Mouse (Mus musculus) liver, embryonic 14.5 days (tissue): ENCODE data around the gene Kdm2b. TPM values are rescaled to one million over a fixed set of nuclear protein-coding genes. Genes with fewer than 3 reads are reported as not detected.

Source experiments
- ATAC-seq: fragments of 200-750 bp; cut with Nextera tagmentation; 2 replicates; pipeline ENCODE4 v1.8.0; 2017; ENCODE audit warnings: moderate number of reproducible peaks, mild to moderate bottlenecking, moderate library complexity; ENCODE audit not compliant: insufficient read depth
- DNase-seq, 3 experiments: peaks; one replicate each; pipeline ENCODE4 v3.0.0-alpha.2; 2012 to 2013; ENCODE audit warnings: low read depth in 3 of 3, low spot score in 3 of 3
- H3K27ac ChIP-seq: fragments of 300-500 bp; sonication (generic); 2 replicates; pipeline ENCODE4 v1.5.1; 2014; ENCODE audit warnings: moderate library complexity, mild to moderate bottlenecking, control low read depth, inconsistent platforms
- H3K27me3 ChIP-seq: fragments of 300-500 bp; sonication (generic); 2 replicates; pipeline ENCODE4 v1.6.1; 2014; ENCODE audit warnings: mild to moderate bottlenecking, low read length, moderate library complexity; ENCODE audit not compliant: control insufficient read depth, insufficient read depth
- H3K36me3 ChIP-seq: fragments of 300-500 bp; sonication (generic); replicated peaks from 2 replicates; pipeline ENCODE4 v1.6.1; 2014; ENCODE audit warnings: low read depth; ENCODE audit not compliant: control insufficient read depth, insufficient read depth
- H3K4me1 ChIP-seq, 2 experiments: fragments of 200-500 bp in 1 of 2; fragments of 300-500 bp in 1 of 2; sonication (generic) in 1 of 2; replicated peaks; 2 replicates each; pipeline ENCODE4 v1.6.1; 2012 to 2014; ENCODE audit warnings: antibody characterized with exemption in 1 of 2, inconsistent platforms in 1 of 2, low read length in 1 of 2; ENCODE audit not compliant: control insufficient read depth in 2 of 2, insufficient read depth in 2 of 2
- H3K4me2 ChIP-seq: fragments of 300-500 bp; sonication (generic); 2 replicates; pipeline ENCODE4 v1.6.1; 2014; ENCODE audit warnings: low read depth, mild to moderate bottlenecking, control low read depth, moderate library complexity
- H3K4me3 ChIP-seq, 2 experiments: fragments of 200-500 bp in 1 of 2; fragments of 300-500 bp in 1 of 2; sonication (generic) in 1 of 2; 2 replicates each; pipeline ENCODE4 v1.5.1; 2012 to 2014; ENCODE audit warnings: low read depth in 2 of 2, low read length in 2 of 2, mild to moderate bottlenecking in 2 of 2, control low read depth in 1 of 2, inconsistent platforms in 1 of 2, moderate library complexity in 1 of 2; ENCODE audit not compliant: insufficient read depth in 1 of 2
- H3K9ac ChIP-seq: fragments of 300-500 bp; sonication (generic); replicated peaks from 2 replicates; pipeline ENCODE4 v1.6.1; 2014; ENCODE audit warnings: mild to moderate bottlenecking, control low read depth, moderate library complexity
- H3K9me3 ChIP-seq: fragments of 300-500 bp; sonication (generic); 2 replicates; pipeline ENCODE4 v1.6.1; 2016; ENCODE audit warnings: low read length, mixed read lengths; ENCODE audit not compliant: control insufficient read depth
- CTCF ChIP-seq: IDR thresholded peaks from 2 replicates; pipeline ENCODE4 v1.5.1; 2016; ENCODE audit warnings: antibody characterized with exemption, low read depth, control low read depth
- EP300 ChIP-seq: IDR thresholded peaks from 2 replicates; pipeline ENCODE4 v1.6.1; 2016; ENCODE audit warnings: antibody characterized with exemption, low read depth
- WGBS: fragments of 180-500 bp; shearing (Covaris S2); extraction: QIAGEN DNeasy Blood & Tissue Kit; methylation state at CpG from one replicate; pipeline ENCODE4 v1.1.7; 2014; ENCODE audit not compliant: insufficient replicate concordance; 5-methylcytosine and 5-hydroxymethylcytosine counted together
- polyA plus RNA-seq, 2 experiments: library from polyadenylated mRNA; depleted of rRNA in 1 of 2; stranded (reverse) in 1 of 2; unstranded in 1 of 2; fragments of >200 nt; fragmentation: Nextera tagmentation in 1 of 2; extraction: Ambion mirVana in 1 of 2; gene quantifications; 2 replicates each; pipeline versions ENCODE4 v1.2.1 to v1.2.3; 2012 to 2014

Kdm2b gene
- polyA plus RNA-seq, 2 experiments, result 10.0 to 11.7 TPM

- Histone ChIP-seq H3K27me3 (no peaks in the 10 kb centered on the region), H3K9ac (no peak overlapping the region), H3K36me3 (peaks cover 25% of the 10 kb centered on the region), H3K9me3 (no peaks in the 10 kb centered on the region), H3K4me3 (no peak overlapping the region), H3K4me2 (no peak overlapping the region), H3K4me1 (no peaks in the 10 kb centered on the region), H3K27ac (no peak overlapping the region)
- WGBS, result 67% methylated on average over 2 of the region's 2 CpGs
- DNase-seq (no peak), ATAC-seq (no peak)
- TF ChIP-seq CTCF (no peak), EP300 (no peak)
These were observed 116.0 kb downstream of the Kdm2b start for GRCm38 (mm10) chr5:122873573-122873972.

- ATAC-seq, result no peak
- no peak for DNase-seq
- Histone ChIP-seq H3K9ac (no peak overlapping the region), H3K4me2 (no peak overlapping the region), H3K4me3 (no peak overlapping the region), H3K4me1 (no peaks in the 10 kb centered on the region), H3K27me3 (no peaks in the 10 kb centered on the region), H3K9me3 (no peaks in the 10 kb centered on the region), H3K36me3 (peaks cover 33% of the 10 kb centered on the region), H3K27ac (no peak overlapping the region)
- WGBS, result 75% methylated on average over 3 of the region's 3 CpGs
- TF ChIP-seq EP300, result no peak
- no peak for TF ChIP-seq CTCF
These were observed 117.0 kb downstream of the Kdm2b start for GRCm38 (mm10) chr5:122872626-122873025.

GRCm38 (mm10) chr5:122863053-122863452, 126.6 kb downstream of the Kdm2b start:
- H3K9ac ChIP-seq, result no peak overlapping the region
- TF ChIP-seq EP300 (no peak), CTCF (no peak)
- H3K4me1 ChIP-seq, result 0 out of 4 replicates have a peak, but pooled peaks cover 0 to 2% of the 10 kb centered on the region in 2 experiments
- H3K36me3 ChIP-seq, result peaks cover 16% of the 10 kb centered on the region
- H3K27me3 ChIP-seq, result no peaks in the 10 kb centered on the region
- H3K9me3 ChIP-seq, result no peaks in the 10 kb centered on the region
- 65% methylated on average over 2 of the region's 2 CpGs for WGBS
- ATAC-seq, result no peak
- H3K27ac ChIP-seq, result no peak overlapping the region
- DNase-seq, result no peak
- H3K4me3 ChIP-seq, result no peak overlapping the region
- no peak overlapping the region for H3K4me2 ChIP-seq

DNA sequence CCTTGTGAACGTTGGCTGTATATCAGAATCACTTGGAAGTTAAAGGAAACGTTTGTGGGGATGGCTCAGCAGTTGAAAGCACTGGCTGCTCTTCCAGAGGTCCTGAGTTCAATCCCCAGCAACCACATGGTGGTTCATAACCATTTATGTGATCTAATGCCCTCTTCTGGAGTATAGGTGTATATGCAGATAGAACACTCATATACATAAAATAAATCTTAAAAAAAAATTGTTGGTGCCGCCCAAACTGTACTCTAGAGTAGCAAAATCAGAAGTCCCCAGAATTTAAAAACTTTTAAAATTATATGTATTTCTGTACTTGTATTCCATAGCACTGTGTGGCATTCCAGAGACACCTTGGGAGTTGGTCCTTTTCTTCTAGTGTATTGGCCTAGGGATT, 133.8 kb downstream of the Kdm2b start:
- Histone ChIP-seq H3K4me3 (no peak overlapping the region), H3K4me1 (peaks cover 7 to 9% of the 10 kb centered on the region in 2 experiments), H3K9me3 (no peaks in the 10 kb centered on the region), H3K27ac (no peak overlapping the region), H3K27me3 (no peaks in the 10 kb centered on the region), H3K9ac (no peak overlapping the region), H3K36me3 (no peaks in the 10 kb centered on the region), H3K4me2 (no peak overlapping the region)
- ATAC-seq (no peak), DNase-seq (no peak)
- WGBS, result 39% methylated on average over 3 of the region's 3 CpGs
- TF ChIP-seq CTCF (no peak), EP300 (no peak)

GRCm38 (mm10) chr5:122852611-122853010, 137.0 kb downstream of the Kdm2b start:
- H3K36me3 ChIP-seq, result no peaks in the 10 kb centered on the region
- no peaks in the 10 kb centered on the region for H3K27me3 ChIP-seq
- H3K9me3 ChIP-seq, result no peaks in the 10 kb centered on the region
- no peak for ATAC-seq
- peaks cover 14 to 15% of the 10 kb centered on the region in 2 experiments for H3K4me1 ChIP-seq
- H3K4me2 ChIP-seq, result no peak overlapping the region
- TF ChIP-seq EP300 (no peak), CTCF (no peak)
- H3K9ac ChIP-seq, result no peak overlapping the region; the same call in 1 of the 2 replicates
- 44% methylated on average over 2 of the region's 2 CpGs for WGBS
- H3K4me3 ChIP-seq, result no peak overlapping the region
- no peak overlapping the region for H3K27ac ChIP-seq
- no peak for DNase-seq
